Mouse (Mus musculus): ENCODE measurements around the gene Wdfy4.

Gene Wdfy4

DNA sequence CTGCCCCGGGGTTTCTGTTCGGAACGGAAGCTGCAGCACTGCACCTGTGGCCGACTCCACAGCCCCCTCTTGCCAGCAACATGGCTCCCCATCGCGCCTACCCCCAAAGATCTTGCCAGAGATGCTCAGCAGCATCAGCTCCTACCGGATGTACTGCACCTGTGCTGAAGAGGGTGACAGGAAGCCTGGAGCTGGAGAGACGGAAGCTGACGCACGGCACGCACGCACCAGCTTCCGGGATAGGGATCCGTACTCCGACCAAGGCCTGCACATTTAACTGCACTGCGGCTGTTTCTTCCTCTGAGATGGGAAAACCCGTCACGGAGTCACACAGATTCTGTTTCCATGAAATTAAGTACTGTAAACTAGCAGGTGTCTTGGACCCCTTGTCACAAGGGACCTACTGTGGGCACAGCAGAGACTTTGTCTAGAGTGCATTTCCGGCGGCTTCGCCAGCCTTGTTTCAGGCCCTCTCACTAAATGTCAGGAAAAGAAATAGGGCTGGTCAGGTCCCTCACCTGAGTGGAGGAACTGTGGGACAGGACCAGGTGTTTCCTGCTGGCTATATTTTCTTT lies 4.6 kb upstream of the Wdfy4 start:
- DNase-seq (ENCODE audit: low spot score in 2 of 2): no peak

DNA sequence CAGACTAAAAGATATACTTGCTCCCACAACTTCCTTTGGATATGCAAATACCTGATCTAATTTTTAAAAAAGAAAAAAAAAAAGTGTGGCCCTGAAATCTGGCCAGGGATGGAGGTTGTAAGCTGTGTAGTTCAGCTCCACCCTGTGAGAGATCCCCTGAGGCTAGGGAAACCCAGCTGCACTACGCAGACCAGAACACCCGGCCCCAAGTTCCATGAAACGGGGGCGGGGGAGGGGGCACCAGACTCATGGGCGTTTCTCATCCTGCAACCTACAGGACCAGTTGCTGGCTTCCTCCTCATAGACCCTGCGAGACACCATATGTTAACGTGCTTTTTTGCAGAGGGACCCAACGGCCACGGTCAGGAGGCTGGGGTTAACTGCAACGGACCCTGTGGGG lies 3.9 kb upstream of the Wdfy4 start:
- DNase-seq (ENCODE audit: low spot score in 2 of 2): no peak

GRCm38 (mm10) chr14:33187201-33187600 lies 1.9 kb upstream of the Wdfy4 start:
- no peak for DNase-seq (ENCODE audit: low spot score in 2 of 2)

DNA sequence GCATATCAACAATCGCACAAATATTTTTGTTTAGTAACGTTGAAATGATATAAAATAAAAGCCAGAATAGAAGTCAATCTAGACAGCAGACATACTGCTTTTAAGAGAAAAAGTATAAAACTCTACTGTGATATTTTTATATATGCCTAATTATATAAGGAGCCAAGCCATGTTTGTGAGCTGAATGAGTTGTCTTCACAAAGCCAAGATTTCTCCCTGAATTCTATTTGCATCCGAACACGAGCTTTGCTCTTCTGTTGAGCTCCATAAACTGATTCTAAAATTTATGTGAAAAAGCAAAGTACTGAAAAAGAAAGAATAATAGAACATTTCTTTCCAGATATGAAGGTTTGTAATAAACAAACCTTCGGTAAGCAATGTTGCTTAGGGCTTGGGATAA lies 5.2 kb downstream of the Wdfy4 start:
- DNase-seq (ENCODE audit: low spot score in 2 of 2): no peak

- no peak for DNase-seq (ENCODE audit: low spot score in 2 of 2)
Measured at GRCm38 (mm10) chr14:33175059-33175821, 10.1 kb downstream of the Wdfy4 start.

DNA sequence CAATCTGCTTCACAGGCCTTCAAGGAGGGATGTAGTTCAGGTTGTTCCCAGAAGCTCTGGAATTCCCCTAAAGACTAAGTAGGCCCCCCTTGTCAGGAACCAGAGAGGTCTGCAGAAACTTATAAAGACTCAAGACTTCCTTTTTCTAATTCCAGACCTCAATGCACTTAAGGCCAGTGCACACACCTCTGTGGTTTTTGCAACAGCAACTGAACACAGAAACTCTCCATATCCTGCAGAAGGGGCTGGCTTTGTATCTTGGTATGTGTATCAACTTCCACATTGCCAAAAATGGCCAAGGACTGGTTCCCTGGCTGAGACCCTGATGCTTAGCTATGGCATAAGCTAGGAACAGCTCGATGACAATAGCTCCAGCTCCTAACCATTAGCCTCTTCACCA lies 13.4 kb downstream of the Wdfy4 start:
- no peak for DNase-seq (ENCODE audit: low spot score in 2 of 2)

- no peak for DNase-seq (ENCODE audit: low spot score in 2 of 2)
Measured at GRCm38 (mm10) chr14:33168750-33169149, 16.6 kb downstream of the Wdfy4 start.

GRCm38 (mm10) chr14:33162238-33162637 lies 23.1 kb downstream of the Wdfy4 start:
- DNase-seq (ENCODE audit: low spot score in 2 of 2): no peak

- no peak for DNase-seq (ENCODE audit: low spot score in 2 of 2)
Measured at GRCm38 (mm10) chr14:33158268-33158667, 27.0 kb downstream of the Wdfy4 start.

- peak in 1 of 2 experiments; percentile 20 for DNase-seq (ENCODE audit: low spot score in 2 of 2)
Measured at GRCm38 (mm10) chr14:33152941-33153340, 32.4 kb downstream of the Wdfy4 start.

DNA sequence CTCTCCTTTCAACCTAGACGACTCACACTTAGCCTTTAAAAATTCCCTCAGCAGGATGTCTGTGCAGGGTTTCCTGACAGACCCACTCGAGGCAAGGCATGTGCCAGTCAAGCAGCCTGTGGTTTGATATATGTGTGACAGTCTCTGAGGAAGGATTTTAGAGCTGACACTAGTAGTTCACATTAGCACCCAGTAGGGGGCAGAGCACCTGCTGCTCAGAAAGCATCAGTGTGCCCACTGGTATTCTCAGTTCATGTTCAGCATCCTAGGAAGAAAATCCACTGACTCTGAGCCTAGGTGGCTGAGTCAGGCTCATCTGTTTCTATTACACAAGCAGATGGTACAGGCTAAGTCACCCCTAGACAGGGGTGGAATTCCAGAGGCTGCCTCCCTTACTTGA lies 39.0 kb downstream of the Wdfy4 start:
- DNase-seq (ENCODE audit: low spot score in 2 of 2): peak in 1 of 2 experiments; percentile 23

- no peak for DNase-seq (ENCODE audit: low spot score in 2 of 2)
Measured at GRCm38 (mm10) chr14:33136843-33137242, 48.5 kb downstream of the Wdfy4 start.

GRCm38 (mm10) chr14:33135170-33135569 lies 50.1 kb downstream of the Wdfy4 start:
- peak in 1 of 2 experiments; percentile 13 for DNase-seq (ENCODE audit: low spot score in 2 of 2)

GRCm38 (mm10) chr14:33131044-33131758 lies 54.1 kb downstream of the Wdfy4 start:
- DNase-seq (ENCODE audit: low spot score in 2 of 2): no peak

GRCm38 (mm10) chr14:33116590-33116989 lies 68.7 kb downstream of the Wdfy4 start:
- no peak for DNase-seq (ENCODE audit: low spot score in 2 of 2)

- DNase-seq (ENCODE audit: low spot score in 2 of 2): no peak
Measured at GRCm38 (mm10) chr14:33104809-33105208, 80.5 kb downstream of the Wdfy4 start.

GRCm38 (mm10) chr14:33101609-33102008 lies 83.7 kb downstream of the Wdfy4 start:
- DNase-seq (ENCODE audit: low spot score in 2 of 2): no peak

DNA sequence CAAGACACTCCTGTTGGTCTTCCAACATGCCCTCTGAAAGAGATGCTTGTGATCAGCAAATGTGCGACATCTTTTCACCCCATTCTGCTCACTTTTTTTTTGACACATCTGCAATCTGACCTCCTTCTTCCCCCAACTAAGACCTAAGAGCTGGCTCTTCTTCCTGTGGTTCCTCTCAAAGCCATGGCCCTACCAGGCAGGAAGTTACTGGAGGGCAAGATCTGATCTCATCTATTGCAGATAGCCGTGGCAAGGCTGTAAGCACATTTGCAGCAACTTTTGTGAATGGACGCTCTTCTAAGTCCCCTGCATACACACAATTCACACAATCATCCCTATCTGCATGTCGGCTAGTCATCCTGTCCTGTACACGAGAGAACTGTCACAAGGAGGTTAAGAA lies 85.4 kb downstream of the Wdfy4 start:
- DNase-seq (ENCODE audit: low spot score in 2 of 2): no peak

GRCm38 (mm10) chr14:33099111-33099510 lies 86.2 kb downstream of the Wdfy4 start:
- DNase-seq (ENCODE audit: low spot score in 2 of 2): no peak

DNA sequence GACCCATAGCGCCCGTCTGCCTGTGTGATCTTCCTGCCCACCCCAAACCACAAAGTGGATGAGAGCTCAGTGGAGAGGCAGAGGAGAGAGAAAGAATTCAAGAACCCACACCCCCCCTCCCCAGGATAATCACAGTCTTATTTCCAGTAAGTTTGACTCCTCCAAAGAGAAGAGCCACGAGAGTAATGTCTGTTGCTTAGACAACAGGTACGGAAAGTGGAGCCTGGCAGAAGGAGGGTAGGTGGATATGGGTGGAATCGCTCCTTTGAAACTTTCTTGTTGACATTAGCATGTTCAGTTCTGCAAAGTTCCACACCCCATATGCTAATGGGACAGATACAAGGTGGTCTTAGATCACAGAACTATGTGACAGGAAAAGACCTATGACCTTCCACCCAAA lies 88.8 kb downstream of the Wdfy4 start:
- DNase-seq (ENCODE audit: low spot score in 2 of 2): peak in 1 of 2 experiments; percentile 26

GRCm38 (mm10) chr14:33083326-33083725 lies 102.0 kb downstream of the Wdfy4 start:
- DNase-seq (ENCODE audit: low spot score in 2 of 2): no peak

GRCm38 (mm10) chr14:33082301-33082700 lies 103.0 kb downstream of the Wdfy4 start:
- DNase-seq (ENCODE audit: low spot score in 2 of 2): no peak

GRCm38 (mm10) chr14:33081370-33081860 lies 103.9 kb downstream of the Wdfy4 start:
- DNase-seq (ENCODE audit: low spot score in 2 of 2): no peak

Data from frontal cortex, postnatal 36 days (tissue).